Mouse (Mus musculus) midbrain, embryonic 12.5 days (tissue): ENCODE data around the gene Olfr548-ps1. TPM values are rescaled to one million over a fixed set of nuclear protein-coding genes. Genes with fewer than 3 reads are reported as not detected.

Experiments
- ATAC-seq: fragments of 200-750 bp; cut with Nextera tagmentation; 2 replicates; pipeline ENCODE4 v1.8.0; 2017; ENCODE audit warnings: low read depth, moderate TSS enrichment, moderate library complexity; ENCODE audit not compliant: low FRiP score
- H3K27ac ChIP-seq: fragments of 300-500 bp; sonication (generic); replicated peaks from 2 replicates; pipeline ENCODE4 v1.5.1; 2016; ENCODE audit warnings: mild to moderate bottlenecking
- H3K27me3 ChIP-seq: fragments of 300-500 bp; sonication (generic); 2 replicates; pipeline ENCODE4 v1.6.1; 2016; ENCODE audit warnings: mild to moderate bottlenecking
- H3K36me3 ChIP-seq: fragments of 300-500 bp; sonication (generic); 2 replicates; pipeline ENCODE4 v1.6.1; 2016
- H3K4me1 ChIP-seq: fragments of 300-500 bp; sonication (generic); 2 replicates; pipeline ENCODE4 v1.6.1; 2016
- H3K4me2 ChIP-seq: fragments of 300-500 bp; sonication (generic); replicated peaks from 2 replicates; pipeline ENCODE4 v1.6.1; 2016; ENCODE audit warnings: mild to moderate bottlenecking, moderate library complexity
- H3K4me3 ChIP-seq: fragments of 300-500 bp; sonication (generic); 2 replicates; pipeline ENCODE4 v1.5.1; 2016; ENCODE audit warnings: mild to moderate bottlenecking
- H3K9ac ChIP-seq: fragments of 300-500 bp; sonication (generic); replicated peaks from 2 replicates; pipeline ENCODE4 v1.6.1; 2016; ENCODE audit warnings: mild to moderate bottlenecking, moderate library complexity
- H3K9me3 ChIP-seq: fragments of 300-500 bp; sonication (generic); 2 replicates; pipeline ENCODE4 v1.6.1; 2016; ENCODE audit warnings: mild to moderate bottlenecking
- WGBS: fragments of 180-500 bp; shearing (Covaris S2); methylation state at CpG from one replicate; pipeline ENCODE4 v1.1.7; 2016; 5-methylcytosine and 5-hydroxymethylcytosine counted together
- polyA plus RNA-seq: library from polyadenylated mRNA; unstranded; fragments of >200 nt; fragmentation: Nextera tagmentation; extraction: Ambion mirVana; gene quantifications from 2 replicates; pipeline ENCODE4 v1.2.1, GENCODE M21; 2016

Olfr548-ps1 gene
- polyA plus RNA-seq, 1 experiment from 2014 or later, result not detected

DNA sequence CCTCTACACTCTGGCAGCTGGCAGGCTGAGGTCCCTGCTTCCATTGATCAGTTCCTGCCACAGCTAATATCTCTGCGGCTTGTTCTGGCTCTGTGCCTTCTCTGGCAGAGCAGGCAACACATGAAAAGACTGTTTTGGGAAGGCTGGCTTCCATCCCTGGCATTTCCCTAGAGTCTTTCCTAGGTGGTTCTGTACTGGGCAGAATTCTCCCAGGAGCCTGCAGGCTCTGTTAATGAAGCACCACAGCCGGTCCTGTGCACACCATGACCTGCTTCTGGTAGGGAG, 23.7 kb upstream of the Olfr548-ps1 start:
- H3K4me3 ChIP-seq, result no peak overlapping the region
- no peaks in the 10 kb centered on the region for H3K36me3 ChIP-seq
- no peak for ATAC-seq
- H3K9ac ChIP-seq, result no peak overlapping the region
- WGBS, result 82% methylated on average over 2 of the region's 2 CpGs
- H3K4me2 ChIP-seq, result no peak overlapping the region
- H3K4me1 ChIP-seq, result 0 out of 2 replicates have a peak, but pooled peaks cover 3% of the 10 kb centered on the region
- no peak overlapping the region for H3K27ac ChIP-seq
- H3K27me3 ChIP-seq, result peaks cover 16% of the 10 kb centered on the region
- H3K9me3 ChIP-seq, result no peaks in the 10 kb centered on the region

DNA sequence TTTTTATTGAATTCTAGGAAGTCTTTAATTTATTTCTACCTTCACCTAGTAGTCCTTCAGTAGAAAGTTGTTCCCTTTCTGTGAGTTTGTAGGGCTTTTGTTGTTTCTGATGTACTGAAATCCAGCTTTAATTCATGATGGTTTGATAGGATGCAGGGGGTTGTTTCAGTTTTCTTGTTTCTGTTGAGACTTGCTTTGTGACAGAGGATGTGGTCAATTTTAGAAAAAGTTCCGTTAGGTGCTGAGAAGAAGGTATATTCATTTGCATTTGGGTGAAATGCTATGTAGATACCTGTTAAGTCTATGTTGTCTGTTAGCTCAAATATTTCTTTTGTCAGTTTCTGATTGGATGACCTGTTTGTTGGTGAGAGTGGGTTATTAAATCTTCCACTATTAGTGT, 11.6 kb upstream of the Olfr548-ps1 start:
- H3K4me3 ChIP-seq, result no peak overlapping the region
- 89% methylated on average over 1 of the region's 1 CpGs for WGBS
- no peak overlapping the region for H3K4me2 ChIP-seq
- no peak overlapping the region for H3K27ac ChIP-seq
- H3K4me1 ChIP-seq, result no peaks in the 10 kb centered on the region
- no peaks in the 10 kb centered on the region for H3K36me3 ChIP-seq
- H3K9ac ChIP-seq, result no peak overlapping the region
- no peak for ATAC-seq
- H3K27me3 ChIP-seq, result no peaks in the 10 kb centered on the region
- H3K9me3 ChIP-seq, result no peaks in the 10 kb centered on the region

DNA sequence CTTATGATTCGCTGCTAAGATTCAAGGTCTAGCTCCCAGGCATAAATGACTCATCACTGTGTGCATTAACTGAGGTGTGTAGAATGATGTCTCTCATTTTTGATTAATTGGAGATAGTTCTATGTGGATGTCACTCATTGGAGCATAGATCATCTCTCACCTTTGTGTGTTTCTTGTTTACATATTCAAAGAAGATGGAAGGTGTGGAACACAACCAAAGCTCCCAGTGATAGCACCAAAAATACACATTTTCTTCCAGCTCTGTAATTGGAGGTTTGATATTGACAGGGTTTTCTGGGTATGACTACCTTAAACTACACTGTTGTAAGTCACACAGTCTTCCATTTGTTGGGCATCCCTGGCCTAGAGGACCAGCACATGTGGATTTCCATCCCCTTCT, 6.2 kb upstream of the Olfr548-ps1 start, which contains the start of gene Olfr547:
Gene Olfr547, plus strand, starts transcription at position 301 of the 400 bp plus-strand sequence.
- H3K27me3 ChIP-seq, result no peaks in the 10 kb centered on the region
- H3K36me3 ChIP-seq, result no peaks in the 10 kb centered on the region
- H3K4me2 ChIP-seq, result no peak within 1 kb of the TSS
- 78% methylated on average over 1 of the region's 1 CpGs for WGBS
- no peak for ATAC-seq
- H3K9me3 ChIP-seq, result no peaks in the 10 kb centered on the region
- H3K4me1 ChIP-seq, result no peaks in the 10 kb centered on the region
- H3K27ac ChIP-seq, result no peak within 1 kb of the TSS
- no peak within 1 kb of the TSS for H3K9ac ChIP-seq
- no peak within 1 kb of the TSS for H3K4me3 ChIP-seq

GRCm38 (mm10) chr7:102541251-102541650, 555 bp downstream of the Olfr548-ps1 start:
- 65% methylated on average over 3 of the region's 3 CpGs for WGBS
- Histone ChIP-seq H3K27me3 (no peaks in the 10 kb centered on the region), H3K9ac (no peak overlapping the region), H3K36me3 (no peaks in the 10 kb centered on the region), H3K27ac (no peak overlapping the region), H3K9me3 (no peaks in the 10 kb centered on the region), H3K4me1 (no peaks in the 10 kb centered on the region), H3K4me3 (no peak overlapping the region), H3K4me2 (no peak overlapping the region)
- ATAC-seq, result no peak

DNA sequence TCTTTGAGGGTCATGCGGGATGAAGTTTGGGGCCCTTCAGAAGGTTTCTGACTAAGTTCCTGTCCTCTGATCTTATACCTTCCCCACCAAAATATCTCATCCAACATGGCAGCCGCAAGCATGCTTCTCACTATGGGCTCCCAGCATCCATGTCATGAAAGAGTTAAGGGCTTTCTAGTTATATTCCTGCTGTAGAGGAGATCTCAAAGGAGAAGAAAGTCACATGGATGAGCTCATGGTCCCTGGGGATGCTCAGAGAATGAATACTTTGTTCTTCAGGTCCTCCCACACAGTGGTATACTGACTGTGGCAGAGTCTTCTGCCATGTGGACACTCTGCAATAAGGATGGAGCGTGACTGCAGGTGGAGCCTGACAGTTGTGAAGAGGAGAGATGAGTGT, 8.9 kb downstream of the Olfr548-ps1 start, which contains the start of gene Olfr549:
Gene Olfr549, plus strand, starts transcription at position 301 of the 400 bp plus-strand sequence.
- Histone ChIP-seq H3K9ac (no peak within 1 kb of the TSS), H3K4me1 (no peaks in the 10 kb centered on the region), H3K4me2 (no peak within 1 kb of the TSS), H3K4me3 (no peak within 1 kb of the TSS), H3K27me3 (0 out of 2 replicates have a peak, but pooled peaks cover 2% of the 10 kb centered on the region), H3K27ac (no peak within 1 kb of the TSS), H3K9me3 (no peaks in the 10 kb centered on the region), H3K36me3 (no peaks in the 10 kb centered on the region)
- no peak for ATAC-seq
- WGBS, result 91% methylated on average over 3 of the region's 3 CpGs

DNA sequence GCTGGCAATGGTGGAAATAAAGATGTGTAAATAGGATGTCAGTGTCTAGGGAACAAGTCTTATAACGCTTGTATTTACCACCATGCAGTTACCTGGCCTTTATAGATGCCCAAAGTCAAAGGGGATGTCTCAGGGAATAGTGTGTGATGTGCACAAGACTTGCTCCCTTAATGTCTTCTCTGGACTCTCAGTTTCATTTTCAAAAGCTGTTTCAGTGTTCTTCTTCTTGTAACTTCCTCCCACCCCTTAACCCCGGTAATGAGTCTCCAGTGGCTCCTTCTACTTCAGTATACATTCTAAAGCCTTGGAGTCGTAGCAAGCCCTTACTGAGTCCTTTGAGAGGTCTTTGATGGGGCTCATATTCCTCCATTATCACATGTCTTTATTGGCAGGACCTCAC, 12.6 kb downstream of the Olfr548-ps1 start:
- Histone ChIP-seq H3K36me3 (no peaks in the 10 kb centered on the region), H3K9me3 (no peaks in the 10 kb centered on the region), H3K4me3 (no peak overlapping the region), H3K27ac (no peak overlapping the region), H3K9ac (no peak overlapping the region), H3K4me1 (no peaks in the 10 kb centered on the region), H3K27me3 (0 out of 2 replicates have a peak, but pooled peaks cover 2% of the 10 kb centered on the region), H3K4me2 (no peak overlapping the region)
- no peak for ATAC-seq
- WGBS, result 67% methylated on average over 3 of the region's 3 CpGs

DNA sequence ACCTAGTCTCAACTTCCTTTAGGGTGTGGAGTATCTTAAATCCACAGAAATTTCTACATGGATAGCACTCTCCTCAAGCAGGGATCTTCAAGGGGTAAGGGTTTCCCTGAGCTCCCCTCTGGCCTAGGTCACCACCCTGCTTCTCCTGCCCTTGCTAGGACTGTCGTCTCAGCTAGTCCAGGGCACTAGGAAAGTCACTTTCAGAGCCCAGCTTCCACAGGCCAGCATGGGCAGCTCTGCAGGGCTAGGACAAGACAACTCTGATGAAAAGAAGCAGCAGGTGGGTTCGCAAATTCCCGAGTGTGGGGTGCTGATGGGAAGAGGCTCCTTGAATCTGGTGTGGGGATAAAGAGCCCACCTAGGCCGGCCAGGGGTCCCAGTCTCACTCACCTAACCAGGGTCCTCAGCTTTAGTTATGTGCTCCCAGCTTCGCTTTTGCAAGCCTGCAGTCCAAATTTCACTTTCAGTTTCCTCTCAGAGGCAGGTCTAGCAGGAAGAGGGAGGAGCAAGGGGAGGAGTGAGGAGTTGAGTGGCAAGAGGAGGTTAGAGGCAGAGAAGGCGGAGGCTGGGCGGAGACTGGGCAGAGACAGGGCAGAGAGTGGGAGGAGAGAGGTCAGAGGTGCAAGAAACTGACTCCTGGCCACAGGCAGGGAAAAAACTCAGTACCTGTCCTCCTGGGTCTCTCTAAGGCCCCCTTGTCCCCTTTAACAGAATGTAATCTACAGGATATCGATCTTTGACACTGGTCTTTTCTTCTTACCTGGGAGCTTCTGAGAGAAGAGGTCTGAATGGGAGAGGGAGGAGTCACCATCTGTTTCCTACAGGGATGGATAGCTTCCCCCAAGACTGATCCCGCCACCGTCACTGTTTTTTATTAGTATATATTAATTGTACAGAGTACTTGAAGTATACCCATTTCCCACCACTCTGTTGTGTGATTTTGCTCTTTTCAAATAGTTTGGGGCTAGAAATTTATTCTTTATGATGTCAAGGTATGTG, 24.6 kb downstream of the Olfr548-ps1 start, which contains the start of gene Trim21:
Gene Trim21, minus strand, starts transcription at position 488 of the 999 bp plus-strand sequence.
- H3K4me2 ChIP-seq, result peak within 1 kb of the TSS; percentile 28
- WGBS, result 25% methylated on average over 10 of the region's 10 CpGs
- no peaks in the 10 kb centered on the region for H3K36me3 ChIP-seq
- 0 out of 2 replicates have a peak within 1 kb of the TSS, but pooled peaks have one; percentile 24 for H3K9ac ChIP-seq
- H3K9me3 ChIP-seq, result no peaks in the 10 kb centered on the region
- H3K4me1 ChIP-seq, result peaks cover 2% of the 10 kb centered on the region; the same call in 1 of the 2 replicates
- no peak within 1 kb of the TSS for H3K27ac ChIP-seq
- H3K27me3 ChIP-seq, result no peaks in the 10 kb centered on the region
- ATAC-seq, result peak; percentile 79
- peak within 1 kb of the TSS; percentile 32 for H3K4me3 ChIP-seq

DNA sequence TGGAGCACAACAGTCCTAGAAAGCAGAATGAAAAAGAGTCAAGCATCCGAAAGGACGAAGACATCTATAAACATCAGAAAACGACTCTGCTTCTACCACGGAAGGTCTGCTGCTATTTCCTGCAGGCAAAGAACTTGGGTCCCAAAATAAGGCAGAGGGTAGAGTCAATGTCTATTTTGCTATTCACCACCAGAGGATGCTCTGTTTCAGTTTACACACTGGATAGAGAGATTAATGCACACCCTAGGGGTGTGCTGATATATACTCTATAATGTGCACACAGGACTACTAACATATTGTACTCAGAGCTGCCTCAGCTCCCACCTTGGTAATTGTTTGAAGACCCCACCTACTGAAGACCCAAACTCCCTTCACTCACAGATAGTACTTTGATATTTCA, 25.5 kb downstream of the Olfr548-ps1 start:
- no peak for ATAC-seq
- H3K4me1 ChIP-seq, result peaks cover 2% of the 10 kb centered on the region; the same call in 1 of the 2 replicates
- no peaks in the 10 kb centered on the region for H3K36me3 ChIP-seq
- H3K9me3 ChIP-seq, result no peaks in the 10 kb centered on the region
- no peak overlapping the region for H3K4me3 ChIP-seq
- no peak overlapping the region for H3K27ac ChIP-seq
- no peak overlapping the region for H3K4me2 ChIP-seq
- no peak overlapping the region for H3K9ac ChIP-seq
- WGBS, result 91% methylated on average over 4 of the region's 4 CpGs
- no peaks in the 10 kb centered on the region for H3K27me3 ChIP-seq

GRCm38 (mm10) chr7:102571142-102571541, 30.4 kb downstream of the Olfr548-ps1 start, which contains the start of gene Olfr550:
Gene Olfr550 (plus strand): TSS chr7:102571442.
- ATAC-seq, result no peak
- H3K9ac ChIP-seq, result no peak within 1 kb of the TSS
- H3K4me2 ChIP-seq, result no peak within 1 kb of the TSS
- no peaks in the 10 kb centered on the region for H3K27me3 ChIP-seq
- H3K27ac ChIP-seq, result no peak within 1 kb of the TSS
- peaks cover 6% of the 10 kb centered on the region for H3K4me1 ChIP-seq
- no peak within 1 kb of the TSS for H3K4me3 ChIP-seq
- H3K36me3 ChIP-seq, result no peaks in the 10 kb centered on the region
- H3K9me3 ChIP-seq, result no peaks in the 10 kb centered on the region
- WGBS, result 94% methylated on average over 8 of the region's 8 CpGs

DNA sequence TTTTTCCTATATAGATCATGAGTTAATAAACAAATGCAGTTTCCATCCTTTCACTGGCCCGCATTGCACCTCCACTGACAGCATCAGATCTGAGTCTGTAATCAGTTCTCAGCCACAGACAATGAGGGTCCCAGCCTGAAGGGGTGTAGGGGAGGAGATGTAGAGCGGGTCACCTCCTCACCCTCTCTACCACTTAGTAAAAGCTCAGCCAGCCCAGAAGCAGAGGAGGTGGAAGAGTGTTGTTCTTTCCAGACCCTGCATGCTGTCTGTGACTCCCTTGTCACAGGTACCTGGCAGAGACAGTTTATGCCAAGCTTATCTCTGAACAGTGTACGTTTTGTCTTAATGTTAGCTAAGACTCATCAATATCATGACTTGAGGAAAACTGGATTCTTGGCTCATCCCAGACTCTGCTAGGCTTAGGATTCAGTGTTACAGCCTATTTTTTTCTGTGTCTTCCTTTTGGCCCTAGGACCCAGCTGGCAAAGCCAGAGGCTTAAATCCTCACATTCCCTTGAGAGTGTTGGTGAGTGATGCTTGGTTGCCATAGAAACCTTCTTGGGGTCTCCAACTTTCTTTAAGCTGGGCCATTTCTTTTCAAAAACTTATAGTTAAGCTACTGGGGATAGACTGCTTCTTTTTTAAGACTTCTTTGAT, 32.6 kb downstream of the Olfr548-ps1 start:
- H3K9me3 ChIP-seq, result no peaks in the 10 kb centered on the region
- H3K4me3 ChIP-seq, result no peak overlapping the region
- H3K4me1 ChIP-seq, result peaks cover 6% of the 10 kb centered on the region
- H3K4me2 ChIP-seq, result no peak overlapping the region
- peak overlapping the region; percentile 52; the same call in 1 of the 2 replicates for H3K27ac ChIP-seq
- H3K36me3 ChIP-seq, result no peaks in the 10 kb centered on the region
- no peak overlapping the region for H3K9ac ChIP-seq
- 39% methylated on average over 3 of the region's 3 CpGs for WGBS
- ATAC-seq, result peak; percentile 84
- H3K27me3 ChIP-seq, result no peaks in the 10 kb centered on the region

DNA sequence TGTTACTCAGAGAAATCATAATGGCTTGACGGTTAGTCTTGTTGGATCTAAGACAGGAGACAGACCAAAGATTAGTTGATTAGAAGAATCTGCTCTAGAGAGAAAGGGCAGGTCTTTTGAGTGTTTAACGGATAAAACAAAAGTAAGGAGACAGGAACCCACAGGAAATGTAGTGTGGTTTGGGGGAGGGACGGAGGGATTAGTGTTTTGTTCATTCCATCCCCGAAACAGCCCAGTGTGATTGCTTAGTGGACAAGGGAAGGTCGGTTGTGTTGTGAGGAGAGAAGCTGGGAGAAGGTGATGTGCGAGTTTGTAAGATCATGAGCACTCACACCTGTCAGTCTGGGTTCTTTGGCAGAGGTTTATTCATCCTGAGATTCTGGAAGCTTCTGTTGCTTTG, 35.3 kb downstream of the Olfr548-ps1 start:
- no peaks in the 10 kb centered on the region for H3K9me3 ChIP-seq
- no peak for ATAC-seq
- H3K27ac ChIP-seq, result no peak overlapping the region
- peaks cover 6% of the 10 kb centered on the region for H3K4me1 ChIP-seq
- H3K4me2 ChIP-seq, result no peak overlapping the region
- H3K9ac ChIP-seq, result no peak overlapping the region
- H3K36me3 ChIP-seq, result no peaks in the 10 kb centered on the region
- H3K4me3 ChIP-seq, result no peak overlapping the region
- H3K27me3 ChIP-seq, result 0 out of 2 replicates have a peak, but pooled peaks cover 4% of the 10 kb centered on the region
- 57% methylated on average over 6 of the region's 6 CpGs for WGBS

- 97% methylated on average over 3 of the region's 3 CpGs for WGBS
- H3K4me2 ChIP-seq, result no peak within 1 kb of the TSS
- no peaks in the 10 kb centered on the region for H3K36me3 ChIP-seq
- no peak within 1 kb of the TSS for H3K9ac ChIP-seq
- no peaks in the 10 kb centered on the region for H3K27me3 ChIP-seq
- no peaks in the 10 kb centered on the region for H3K4me1 ChIP-seq
- no peak within 1 kb of the TSS for H3K4me3 ChIP-seq
- H3K27ac ChIP-seq, result no peak within 1 kb of the TSS
- no peaks in the 10 kb centered on the region for H3K9me3 ChIP-seq
- ATAC-seq, result no peak
Measured at GRCm38 (mm10) chr7:102591786-102592185, 51.1 kb downstream of the Olfr548-ps1 start, which contains the start of gene Olfr551. Gene Olfr551 (minus strand): TSS chr7:102591886.
